Mouse (Mus musculus) heart, postnatal 0 days (tissue): Measurements from ENCODE around the gene Syt12. TPM values are rescaled to one million over a fixed set of nuclear protein-coding genes. Genes with fewer than 3 reads are reported as not detected.
A peak's percentile ranks its signal among the peaks of the same experiment; 100 is the strongest.

Experiments
- ATAC-seq: fragments of 200-750 bp; cut with Nextera tagmentation; 2 replicates; pipeline ENCODE4 v1.8.0; 2017; ENCODE audit warnings: low read depth, moderate number of reproducible peaks, moderate library complexity; ENCODE audit not compliant: insufficient read depth
- DNase-seq: peaks from one replicate; pipeline ENCODE4 v3.0.0-alpha.2; 2016; ENCODE audit warnings: low spot score
- H3K27ac ChIP-seq: fragments of 300-500 bp; sonication (generic); 2 replicates; pipeline ENCODE4 v1.5.1; 2014; ENCODE audit warnings: low read depth, mild to moderate bottlenecking
- H3K27me3 ChIP-seq: fragments of 300-500 bp; sonication (generic); 2 replicates; pipeline ENCODE4 v1.6.1; 2014; ENCODE audit warnings: low read length, mixed read lengths; ENCODE audit not compliant: control insufficient read depth, insufficient read depth
- H3K36me3 ChIP-seq: fragments of 300-500 bp; sonication (generic); replicated peaks from 2 replicates; pipeline ENCODE4 v1.6.1; 2014; ENCODE audit warnings: low read length, mixed read lengths; ENCODE audit not compliant: control insufficient read depth, insufficient read depth
- H3K4me1 ChIP-seq: fragments of 300-500 bp; sonication (generic); 2 replicates; pipeline ENCODE4 v1.6.1; 2014; ENCODE audit warnings: antibody characterized with exemption; ENCODE audit not compliant: control insufficient read depth, insufficient read depth
- H3K4me2 ChIP-seq: fragments of 300-500 bp; sonication (generic); 2 replicates; pipeline ENCODE4 v1.6.1; 2014; ENCODE audit warnings: low read depth, mild to moderate bottlenecking, low read length, moderate library complexity
- H3K4me3 ChIP-seq: fragments of 300-500 bp; sonication (generic); 2 replicates; pipeline ENCODE4 v1.5.1; 2014; ENCODE audit warnings: low read depth, low read length
- H3K9ac ChIP-seq: fragments of 300-500 bp; sonication (generic); replicated peaks from 2 replicates; pipeline ENCODE4 v1.6.1; 2014; ENCODE audit warnings: low read depth, low read length, mixed read lengths
- H3K9me3 ChIP-seq: fragments of 300-500 bp; sonication (generic); replicated peaks from 2 replicates; pipeline ENCODE4 v1.6.1; 2016; ENCODE audit warnings: low read length; ENCODE audit not compliant: control insufficient read depth
- CTCF ChIP-seq: IDR thresholded peaks from 2 replicates; pipeline ENCODE4 v1.5.1; 2016; ENCODE audit warnings: antibody characterized with exemption, control low read depth, low read depth
- EP300 ChIP-seq: IDR thresholded peaks from 2 replicates; pipeline ENCODE4 v1.6.1; 2016; ENCODE audit warnings: antibody characterized with exemption, low read depth
- WGBS: fragments of 180-500 bp; shearing (Covaris S2); extraction: QIAGEN DNeasy Blood & Tissue Kit; methylation state at CpG from one replicate; pipeline ENCODE4 v1.1.7; 2014; 5-methylcytosine and 5-hydroxymethylcytosine counted together
- polyA plus RNA-seq: library from polyadenylated mRNA; unstranded; fragments of >200 nt; fragmentation: Nextera tagmentation; extraction: Ambion mirVana; gene quantifications from 2 replicates; pipeline ENCODE4 v1.2.1, GENCODE M21; 2015
- total RNA-seq: library from RNA; depleted of rRNA; stranded (reverse); fragments of >200 nt; gene quantifications from 2 replicates; pipeline ENCODE4 v1.2.3, GENCODE M21; 2014; ENCODE audit warnings: low replicate concordance

Syt12 gene
- total and polyA plus RNA-seq, 2 experiments from 2014 or later: 0.46 to 2.8 TPM

- ATAC-seq (peak; percentile 39; the same call in 1 of the 2 replicates), DNase-seq (peak; percentile 45)
- peak; percentile 55 for TF ChIP-seq CTCF
- no peak for TF ChIP-seq EP300
- H3K4me3 ChIP-seq: no peak overlapping the region
- H3K27me3 ChIP-seq: no peaks in the 10 kb centered on the region
- H3K4me2 ChIP-seq: no peak overlapping the region
- no peaks in the 10 kb centered on the region for H3K4me1 ChIP-seq
- H3K9me3 ChIP-seq: no peaks in the 10 kb centered on the region
- 69% methylated on average over 19 of the region's 19 CpGs for WGBS
- H3K27ac ChIP-seq: no peak overlapping the region
- peaks cover 15% of the 10 kb centered on the region; the same call in 1 of the 2 replicates for H3K36me3 ChIP-seq
- no peak overlapping the region for H3K9ac ChIP-seq
Observed at GRCm38 (mm10) chr19:4425610-4426366, 51.5 kb downstream of the Syt12 start.

DNA sequence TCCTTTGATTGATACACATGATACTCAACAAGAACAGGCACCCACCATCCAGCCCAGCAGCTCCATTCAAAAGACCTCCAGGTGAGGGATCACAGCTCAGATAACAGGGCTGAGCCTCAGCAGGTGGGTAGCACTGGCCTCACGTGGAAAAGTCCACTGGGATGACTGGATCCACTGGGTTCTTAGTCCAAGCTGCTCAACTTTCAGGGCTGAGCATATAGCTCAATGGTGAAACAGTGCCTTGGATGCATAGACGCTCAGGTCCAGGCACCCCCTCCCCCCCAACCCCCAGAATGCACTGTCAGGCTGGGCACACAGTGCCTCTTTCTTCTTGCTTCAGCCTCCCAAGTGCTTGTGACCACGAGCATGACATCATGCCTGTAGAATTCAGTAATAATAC, 54.2 kb downstream of the Syt12 start:
- Histone ChIP-seq H3K4me1 (peaks cover 6% of the 10 kb centered on the region; the same call in 1 of the 2 replicates), H3K4me2 (no peak overlapping the region), H3K27me3 (no peaks in the 10 kb centered on the region), H3K36me3 (peaks cover 15% of the 10 kb centered on the region; the same call in 1 of the 2 replicates), H3K27ac (no peak overlapping the region), H3K4me3 (no peak overlapping the region), H3K9me3 (no peaks in the 10 kb centered on the region), H3K9ac (no peak overlapping the region)
- ATAC-seq: no peak
- no peak for DNase-seq
- 68% methylated on average over 3 of the region's 3 CpGs for WGBS
- TF ChIP-seq CTCF: no peak
- TF ChIP-seq EP300: no peak

DNA sequence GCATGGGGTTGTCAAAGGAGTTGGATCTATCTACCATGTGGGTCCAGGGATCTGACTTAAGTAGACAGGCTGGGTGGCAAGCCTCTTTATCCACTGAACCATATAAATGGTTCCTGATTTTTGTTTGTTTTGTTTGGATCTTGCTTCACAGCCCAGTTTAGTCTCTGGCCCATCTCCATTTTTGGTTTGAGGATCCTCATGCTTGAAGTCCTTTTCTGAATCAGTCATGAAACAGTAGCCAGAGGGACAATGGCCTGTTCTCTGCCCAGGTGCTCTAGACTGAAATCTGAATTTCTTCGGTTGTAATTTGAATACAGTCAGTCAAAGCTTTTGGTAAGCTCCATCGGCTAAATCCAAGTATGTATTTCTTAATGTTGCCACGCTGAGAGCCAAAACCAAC, 54.7 kb downstream of the Syt12 start:
- no peak for ATAC-seq

DNA sequence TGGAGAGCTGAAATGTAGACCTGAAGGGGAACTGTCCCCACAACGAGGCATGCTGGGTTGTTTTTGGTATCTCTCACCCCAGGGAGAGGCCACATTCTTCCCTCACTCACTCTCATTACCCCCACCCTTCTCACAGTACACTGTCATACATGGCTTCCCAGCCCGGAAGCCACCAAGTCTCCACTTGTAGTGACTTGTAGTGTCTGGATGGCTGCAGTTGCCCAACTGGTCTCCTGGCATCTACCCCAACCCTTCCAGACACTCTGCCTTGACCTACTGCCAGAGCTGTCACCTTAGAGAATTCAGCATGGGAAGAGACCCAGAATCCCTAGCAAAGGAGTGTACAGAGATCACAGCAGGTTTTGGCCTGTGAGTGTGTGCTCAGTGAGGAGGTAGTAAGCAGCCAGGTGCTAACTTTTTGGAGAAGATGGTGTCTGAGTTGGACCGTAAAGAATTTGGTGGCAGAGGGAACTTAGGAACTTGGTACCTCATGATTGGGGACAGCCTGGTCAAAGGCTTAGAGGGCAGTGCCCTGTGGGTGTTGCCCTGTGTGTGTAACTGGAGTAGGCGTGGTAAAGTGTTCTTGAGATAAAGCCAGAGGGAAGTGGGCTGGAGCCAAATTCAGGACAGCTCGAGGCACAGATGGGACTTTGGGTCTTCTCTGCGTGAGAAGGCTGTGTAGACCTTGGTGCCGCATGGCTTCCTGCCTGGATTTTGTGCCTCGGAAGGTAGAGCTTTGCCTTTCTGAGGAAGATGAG, 56.9 kb downstream of the Syt12 start:
- peak; percentile 34; the same call in 1 of the 2 replicates for ATAC-seq
- 0 out of 2 replicates have a peak, but pooled peaks cover 5% of the 10 kb centered on the region for H3K36me3 ChIP-seq
- no peaks in the 10 kb centered on the region for H3K9me3 ChIP-seq

More for the DNA sequence above, 54.7 kb downstream of the Syt12 start:
- no peak overlapping the region for H3K27ac ChIP-seq
- H3K9me3 ChIP-seq: no peaks in the 10 kb centered on the region
- peaks cover 6% of the 10 kb centered on the region; the same call in 1 of the 2 replicates for H3K4me1 ChIP-seq
- H3K9ac ChIP-seq: no peak overlapping the region
- H3K4me3 ChIP-seq: no peak overlapping the region
- TF ChIP-seq EP300: no peak
- no peak for TF ChIP-seq CTCF
- WGBS: 92% methylated on average over 3 of the region's 3 CpGs
- H3K27me3 ChIP-seq: no peaks in the 10 kb centered on the region
- no peak for DNase-seq
- H3K4me2 ChIP-seq: no peak overlapping the region
- peaks cover 13% of the 10 kb centered on the region; the same call in 1 of the 2 replicates for H3K36me3 ChIP-seq

GRCm38 (mm10) chr19:4419711-4420110, 57.5 kb downstream of the Syt12 start:
- H3K27me3 ChIP-seq: no peaks in the 10 kb centered on the region
- WGBS: 89% methylated on average over 5 of the region's 5 CpGs
- ATAC-seq (no peak), DNase-seq (no peak)
- H3K9ac ChIP-seq: no peak overlapping the region
- no peaks in the 10 kb centered on the region for H3K9me3 ChIP-seq
- no peak overlapping the region for H3K4me2 ChIP-seq
- TF ChIP-seq EP300 (no peak), CTCF (no peak)
- H3K4me1 ChIP-seq: peaks cover 6% of the 10 kb centered on the region; the same call in 1 of the 2 replicates
- H3K36me3 ChIP-seq: no peaks in the 10 kb centered on the region
- H3K4me3 ChIP-seq: no peak overlapping the region
- H3K27ac ChIP-seq: no peak overlapping the region

More for the DNA sequence above, 56.9 kb downstream of the Syt12 start:
- Histone ChIP-seq H3K4me2 (no peak overlapping the region), H3K27ac (no peak overlapping the region), H3K27me3 (no peaks in the 10 kb centered on the region), H3K4me1 (peaks cover 6% of the 10 kb centered on the region; the same call in 1 of the 2 replicates), H3K9ac (no peak overlapping the region), H3K4me3 (no peak overlapping the region)
- WGBS: 65% methylated on average over 8 of the region's 8 CpGs
- no peak for TF ChIP-seq EP300
- no peak for TF ChIP-seq CTCF
- no peak for DNase-seq
